Mouse (Mus musculus) urinary bladder, postnatal 14 days (tissue): ENCODE measurements at regions not wholly inside any gene's neighbourhood (a gene's known extent, or its start where the extent isn't known, plus 50 kb on each side); places are given as distances from the start of the nearest gene placed in this dataset.

ENCODE experiments used
- DNase-seq: peaks from one replicate; pipeline ENCODE4 v3.0.0; 2021; ENCODE audit warnings: low spot score

- no peak for DNase-seq
Measured at GRCm38 (mm10) chr9:13905086-13905669, 77.7 kb downstream of the Fam76b start.

GRCm38 (mm10) chr9:13906736-13907135 lies 79.2 kb downstream of the Fam76b start:
- DNase-seq, result no peak

GRCm38 (mm10) chr9:13909604-13910003 lies 82.1 kb downstream of the Fam76b start:
- no peak for DNase-seq

- no peak for DNase-seq
Measured at GRCm38 (mm10) chr9:13910091-13910490, 82.6 kb downstream of the Fam76b start.

GRCm38 (mm10) chr9:13913459-13913858 lies 85.9 kb downstream of the Fam76b start:
- DNase-seq, result no peak

- no peak for DNase-seq
Measured at GRCm38 (mm10) chr9:13914131-13914530, 86.6 kb downstream of the Fam76b start.

- no peak for DNase-seq
Measured at GRCm38 (mm10) chr9:13914847-13915246, 87.3 kb downstream of the Fam76b start.

GRCm38 (mm10) chr9:13916837-13917236 lies 89.3 kb downstream of the Fam76b start:
- no peak for DNase-seq

- no peak for DNase-seq
Measured at GRCm38 (mm10) chr9:13918606-13919202, 91.2 kb downstream of the Fam76b start.

GRCm38 (mm10) chr9:13919739-13920410 lies 92.4 kb downstream of the Fam76b start:
- no peak for DNase-seq

GRCm38 (mm10) chr9:13920623-13921022 lies 93.1 kb downstream of the Fam76b start:
- no peak for DNase-seq

- DNase-seq, result no peak
Measured at GRCm38 (mm10) chr9:13932001-13932508, 104.5 kb downstream of the Fam76b start.

- DNase-seq, result no peak
Measured at GRCm38 (mm10) chr9:13933404-13933803, 105.9 kb downstream of the Fam76b start.

- DNase-seq, result no peak
Measured at GRCm38 (mm10) chr9:13937301-13937700, 109.8 kb downstream of the Fam76b start.

- no peak for DNase-seq
Measured at GRCm38 (mm10) chr9:13946519-13946918, 119.0 kb downstream of the Fam76b start.

- no peak for DNase-seq
Measured at GRCm38 (mm10) chr9:13952157-13952556, 124.6 kb downstream of the Fam76b start.

- no peak for DNase-seq
Measured at GRCm38 (mm10) chr9:13963140-13963763, 135.7 kb downstream of the Fam76b start.

- DNase-seq, result no peak
Measured at GRCm38 (mm10) chr9:13963796-13964195, 136.3 kb downstream of the Fam76b start.

GRCm38 (mm10) chr9:13964256-13964655 lies 136.7 kb downstream of the Fam76b start:
- DNase-seq, result no peak

GRCm38 (mm10) chr9:13966212-13966611 lies 138.7 kb downstream of the Fam76b start:
- DNase-seq, result no peak

GRCm38 (mm10) chr9:13969262-13969661 lies 141.7 kb downstream of the Fam76b start:
- DNase-seq, result peak; percentile 30

GRCm38 (mm10) chr9:13973600-13973999 lies 146.1 kb downstream of the Fam76b start:
- DNase-seq, result no peak

GRCm38 (mm10) chr9:13974870-13975269 lies 147.4 kb downstream of the Fam76b start:
- DNase-seq, result no peak
